Mouse (Mus musculus): ENCODE data around the gene Gpm6a.
A peak's percentile ranks its signal among the peaks of the same experiment; 100 is the strongest.
"Not testable (repeated sequence)": the region's sequence is repeated elsewhere in the genome, so short reads cannot be mapped to it uniquely, and the experiment has no call there.

The Gpm6a gene

DNA sequence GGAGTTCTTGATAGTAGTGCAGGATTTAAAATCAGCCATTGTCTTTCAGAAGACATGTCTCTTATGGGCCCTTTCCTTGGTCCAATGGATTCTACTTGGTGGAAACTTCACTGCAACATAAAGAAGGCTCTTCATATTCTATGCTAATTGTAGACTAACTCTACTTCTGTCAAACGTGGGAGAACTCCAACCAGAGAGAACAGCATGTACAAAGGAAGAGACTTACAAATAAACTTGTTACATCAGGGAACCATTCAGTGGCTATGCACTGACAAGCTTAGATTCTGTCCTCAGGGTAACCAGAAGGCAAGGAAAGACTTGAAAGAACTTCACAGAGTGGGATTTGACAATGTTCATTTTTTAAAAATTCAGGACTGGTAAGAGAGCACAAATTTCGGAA is 48.3 kb downstream of the Gpm6a start:
- DNase-seq (ENCODE audit: low spot score in 2 of 2): no peak

GRCm38 (mm10) chr8:55012228-55012627 is 57.6 kb downstream of the Gpm6a start:
- no peak for DNase-seq (ENCODE audit: low spot score in 2 of 2)

- no peak for DNase-seq (ENCODE audit: low spot score in 2 of 2)
These were observed 62.4 kb downstream of the Gpm6a start for GRCm38 (mm10) chr8:55017071-55017470.

DNA sequence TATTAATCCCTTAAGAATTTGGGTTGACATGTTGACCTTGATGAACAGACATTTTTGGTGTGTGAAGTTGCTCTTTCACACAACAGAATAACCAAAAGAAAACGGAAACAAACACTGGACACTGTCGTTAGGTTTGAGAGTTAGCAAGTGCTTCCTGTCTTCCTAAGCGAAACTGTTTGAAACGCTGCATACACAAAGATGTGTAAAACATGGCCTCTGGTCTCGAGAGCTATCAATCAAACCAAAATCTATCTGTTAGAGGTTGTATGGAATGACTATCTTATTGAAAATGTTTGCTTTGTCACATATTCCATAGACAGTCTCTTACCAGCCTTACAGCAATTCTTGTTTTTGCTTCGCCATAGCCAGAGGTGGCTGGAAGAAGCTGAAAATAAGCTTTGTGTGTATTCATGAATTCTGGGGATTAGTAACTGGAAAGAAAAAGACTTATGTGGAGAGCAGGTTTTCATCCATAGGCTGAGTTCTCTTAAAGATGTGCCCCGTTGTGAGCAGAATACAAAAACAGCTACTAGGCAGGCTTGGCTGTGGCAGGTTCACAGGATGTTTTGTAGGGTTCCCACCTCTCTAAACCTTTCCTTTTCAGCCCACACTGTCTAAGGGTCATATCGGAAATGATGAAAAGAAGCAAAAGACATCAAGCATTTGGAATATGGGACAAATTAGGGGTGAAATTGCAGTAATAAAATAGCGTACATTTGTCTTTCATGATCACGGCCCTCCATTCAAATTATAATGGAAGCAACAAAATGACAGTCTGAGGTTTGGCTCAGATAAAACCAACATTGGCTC is 71.4 kb downstream of the Gpm6a start:
- no peak for DNase-seq (ENCODE audit: low spot score in 2 of 2)

GRCm38 (mm10) chr8:55026661-55027000 is 72.0 kb downstream of the Gpm6a start:
- no peak for DNase-seq (ENCODE audit: low spot score in 2 of 2)

GRCm38 (mm10) chr8:55028371-55028770 is 73.7 kb downstream of the Gpm6a start:
- no peak for DNase-seq (ENCODE audit: low spot score in 2 of 2)

DNA sequence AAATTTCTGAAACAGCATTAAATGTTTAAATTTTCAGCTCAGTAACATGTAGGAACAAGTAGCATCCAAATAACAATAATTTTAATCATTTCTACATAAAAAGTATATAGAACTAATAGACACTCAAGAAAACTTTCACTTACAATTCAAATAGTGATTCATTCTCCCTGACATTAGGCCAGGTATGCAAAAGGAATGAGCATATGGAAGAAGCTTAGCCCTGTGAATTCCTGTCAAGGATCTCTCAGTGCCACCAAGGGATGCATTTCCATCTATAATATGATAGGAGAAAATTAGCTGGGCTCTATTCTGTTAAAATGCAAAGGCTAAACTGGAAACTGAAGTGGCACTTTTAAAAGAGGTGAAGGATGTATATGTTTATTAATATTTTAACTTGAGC is 76.5 kb downstream of the Gpm6a start:
- DNase-seq (ENCODE audit: low spot score in 2 of 2): no peak

- DNase-seq (ENCODE audit: low spot score in 2 of 2): peak; percentile 85 to 87
These were observed 79.7 kb downstream of the Gpm6a start for GRCm38 (mm10) chr8:55034309-55034708.

GRCm38 (mm10) chr8:55035416-55035815 is 80.8 kb downstream of the Gpm6a start:
- no peak for DNase-seq (ENCODE audit: low spot score in 2 of 2)

GRCm38 (mm10) chr8:55042955-55043354 is 88.3 kb downstream of the Gpm6a start:
- DNase-seq (ENCODE audit: low spot score in 2 of 2): no peak

- peak in 1 of 2 experiments; percentile 54 for DNase-seq (ENCODE audit: low spot score in 2 of 2)
These were observed 93.8 kb downstream of the Gpm6a start for GRCm38 (mm10) chr8:55048396-55048795.

DNA sequence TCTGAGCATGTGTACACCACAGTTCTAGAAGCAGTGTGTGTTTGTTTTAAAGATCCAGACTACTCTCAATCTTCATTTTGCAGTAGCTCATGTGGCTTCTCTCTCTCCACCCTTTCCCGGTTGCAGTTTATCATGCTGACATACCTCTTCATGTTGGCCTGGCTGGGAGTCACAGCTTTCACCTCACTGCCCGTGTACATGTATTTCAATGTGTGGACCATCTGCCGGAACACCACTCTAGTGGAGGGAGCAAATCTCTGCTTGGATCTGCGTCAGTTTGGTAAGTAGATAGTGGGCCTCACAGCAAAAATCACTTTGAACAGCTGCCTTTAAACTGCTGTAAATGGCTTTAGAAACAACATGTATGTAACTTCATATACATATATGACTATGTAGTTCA is 95.3 kb downstream of the Gpm6a start:
- DNase-seq (ENCODE audit: low spot score in 2 of 2): no peak

- DNase-seq (ENCODE audit: low spot score in 2 of 2): not testable (repeated sequence)
These were observed 114.2 kb downstream of the Gpm6a start for GRCm38 (mm10) chr8:55068811-55069210.

- peak; percentile 18 to 20 for DNase-seq (ENCODE audit: low spot score in 2 of 2)
These were observed 118.8 kb downstream of the Gpm6a start for GRCm38 (mm10) chr8:55073481-55073880.

- DNase-seq (ENCODE audit: low spot score in 2 of 2): no peak
These were observed 147.6 kb downstream of the Gpm6a start for GRCm38 (mm10) chr8:55102195-55102594.

DNA sequence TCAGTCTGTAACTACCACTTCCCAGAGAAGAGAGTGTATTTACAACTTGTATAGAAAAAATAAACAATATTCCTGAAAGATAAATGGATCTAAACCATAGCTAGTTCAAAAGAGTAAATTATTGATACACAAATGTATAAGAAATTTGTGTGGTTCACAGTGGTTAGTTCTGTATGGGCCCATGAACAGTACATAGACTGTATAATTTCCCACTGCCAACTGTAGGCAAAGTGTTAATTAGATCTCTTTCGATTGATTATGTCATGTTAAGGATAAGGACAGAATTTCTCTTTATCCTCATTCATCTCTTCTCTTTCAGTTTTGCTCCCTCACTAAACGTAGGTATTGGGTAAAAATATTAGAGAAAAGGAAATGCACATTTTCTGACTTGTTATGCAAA is 148.4 kb downstream of the Gpm6a start:
- no peak for DNase-seq (ENCODE audit: low spot score in 2 of 2)

DNA sequence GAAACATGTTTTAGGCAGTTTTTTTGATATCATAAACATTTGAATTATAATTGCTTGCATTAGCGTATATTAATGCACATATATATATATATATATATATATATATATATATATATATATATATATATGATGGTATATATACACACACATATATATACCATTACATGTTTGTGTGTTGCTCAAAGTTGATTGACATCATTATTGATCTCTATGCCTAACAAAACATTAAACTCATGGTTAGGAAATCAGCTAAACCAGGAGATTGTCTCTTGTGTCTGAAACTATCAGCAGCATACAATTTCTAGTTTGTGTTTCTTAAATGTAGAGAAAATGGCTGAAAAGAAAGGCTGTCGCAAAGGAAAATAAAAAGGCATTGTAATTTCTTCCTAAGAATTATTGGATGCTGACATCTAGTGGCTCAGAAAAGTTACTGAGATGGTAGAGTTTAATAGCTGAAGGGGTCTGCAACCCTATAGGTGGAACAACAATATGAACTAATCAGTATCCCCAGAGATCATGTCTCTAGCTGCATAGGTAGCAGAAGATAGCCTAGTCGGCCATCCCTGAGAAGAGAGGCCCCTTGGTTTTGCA is 149.3 kb downstream of the Gpm6a start:
- DNase-seq (ENCODE audit: low spot score in 2 of 2): no peak
